Mouse (Mus musculus) heart, postnatal 10 days (tissue): Measurements from ENCODE around the gene Cdon. TPM values are rescaled to one million over a fixed set of nuclear protein-coding genes. Genes with fewer than 3 reads are reported as not detected.
A peak's percentile ranks its signal among the peaks of the same experiment; 100 is the strongest.

Experiments used
- DNase-seq, 2 experiments: peaks; one replicate each; pipeline ENCODE4 v3.0.0; 2021
- intact Hi-C: fragments of 180-260 bp; cut with DNase I; formaldehyde crosslinking; loops from one replicate; pipeline ENCODE4 v1.15.1; 2025
- total RNA-seq, 2 experiments: library from RNA; stranded (reverse); gene quantifications; 2 replicates each; pipeline ENCODE4 v1.2.3; 2021

Cdon gene
- total RNA-seq, 2 experiments from 2014 or later = 19.7 to 31.2 TPM

DNA sequence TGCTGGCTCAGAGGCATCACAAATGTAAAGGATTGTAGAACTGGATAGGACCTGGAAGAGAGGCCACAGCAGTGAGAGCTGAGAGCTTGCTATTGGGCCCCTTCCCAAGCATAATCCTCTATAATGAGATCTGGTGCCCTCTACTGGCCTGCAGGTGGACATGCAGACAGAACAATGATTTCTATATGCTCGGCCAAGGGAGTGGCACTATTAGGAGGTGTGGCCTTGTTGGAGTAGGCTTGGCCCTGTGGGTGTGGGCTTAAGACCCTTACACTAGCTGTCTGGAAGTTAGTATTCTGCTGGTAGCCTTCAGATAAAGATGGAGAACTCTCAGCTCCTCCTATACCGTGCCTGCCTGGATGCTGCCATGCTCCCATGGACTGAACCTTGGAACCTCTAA lies 114.2 kb downstream of the Cdon start:
- intact Hi-C loops = no loop called here
- peak; percentile 64 to 76 for DNase-seq

DNA sequence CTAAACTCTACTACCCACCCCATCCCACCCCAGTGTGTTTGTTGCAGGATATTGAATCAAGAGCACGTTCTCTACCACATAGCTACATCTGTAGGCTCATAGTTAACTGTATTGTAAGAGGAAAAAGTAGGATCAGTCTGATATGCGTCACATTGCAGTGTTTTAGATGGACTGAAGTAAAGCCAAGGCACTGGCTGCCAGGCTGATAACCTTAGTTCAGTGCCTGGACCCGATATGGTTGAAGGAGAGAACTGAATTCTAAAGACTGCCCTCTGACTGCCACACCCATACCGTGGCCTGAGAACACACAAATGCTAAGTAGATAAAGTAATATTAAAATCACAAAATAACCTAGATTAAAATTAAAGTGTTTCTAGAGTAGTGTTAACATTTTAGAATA lies 114.9 kb downstream of the Cdon start:
- no peak for DNase-seq
- intact Hi-C loops = no loop called here

DNA sequence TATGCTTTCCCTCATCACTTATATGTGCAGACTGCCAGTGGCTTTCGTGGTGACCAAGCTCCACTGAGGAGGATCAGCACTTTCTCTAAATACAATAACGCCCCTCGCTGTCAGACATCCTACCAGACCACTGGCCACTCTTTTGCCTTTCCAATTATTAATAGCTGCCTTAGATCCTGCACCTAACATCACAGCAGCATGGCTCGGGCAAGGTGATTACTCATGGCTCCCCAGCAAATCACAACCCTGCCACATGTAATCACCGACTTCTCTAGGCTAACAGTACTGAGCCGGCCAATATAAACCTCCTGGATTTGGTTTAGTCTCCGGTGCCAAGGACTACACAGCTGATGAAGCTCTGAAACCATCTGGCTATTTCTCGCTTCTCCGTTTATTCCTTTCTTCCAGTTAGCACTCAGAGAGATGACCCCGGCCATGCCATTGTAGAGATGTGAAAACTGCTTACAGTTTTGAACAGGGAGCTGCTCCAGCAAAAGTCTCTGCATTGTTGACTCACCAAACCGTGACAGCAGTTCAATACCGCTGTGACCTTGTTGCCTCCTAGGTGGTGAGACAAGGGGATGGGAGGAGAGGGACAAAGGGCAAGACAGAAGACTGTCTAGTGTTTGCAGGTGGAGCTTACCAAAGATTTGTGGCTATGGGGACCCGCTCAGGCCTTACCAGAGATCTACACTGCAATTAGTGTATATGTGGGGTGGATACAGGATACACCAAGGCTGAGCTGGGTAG lies 118.2 kb downstream of the Cdon start:
- intact Hi-C loops = no loop called here
- DNase-seq = no peak

DNA sequence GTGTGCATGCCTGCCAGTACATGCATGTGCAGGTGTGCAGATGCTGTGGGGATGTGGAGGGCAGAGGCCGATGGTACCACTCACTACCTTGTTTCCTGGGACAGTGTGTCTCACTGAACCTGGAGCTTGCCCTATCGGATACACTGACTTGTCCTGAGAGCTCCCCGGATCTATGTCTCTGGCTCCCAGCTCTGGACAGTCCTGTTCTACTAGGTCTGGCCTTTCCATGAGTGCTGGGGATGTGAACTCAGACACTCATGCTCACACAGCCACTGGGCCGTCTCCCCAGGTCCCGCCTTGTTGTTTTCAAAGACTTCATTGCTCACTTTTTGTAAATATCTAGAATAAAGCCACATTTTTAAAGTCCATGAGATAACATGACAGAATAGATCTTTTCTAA lies 120.1 kb downstream of the Cdon start:
- intact Hi-C loops = loop anchor here (1.0 to 10.0 kb wide), 2 partner anchors 259 to 516 kb away; no protein-coding TSS in a partner anchor
- DNase-seq = no peak

DNA sequence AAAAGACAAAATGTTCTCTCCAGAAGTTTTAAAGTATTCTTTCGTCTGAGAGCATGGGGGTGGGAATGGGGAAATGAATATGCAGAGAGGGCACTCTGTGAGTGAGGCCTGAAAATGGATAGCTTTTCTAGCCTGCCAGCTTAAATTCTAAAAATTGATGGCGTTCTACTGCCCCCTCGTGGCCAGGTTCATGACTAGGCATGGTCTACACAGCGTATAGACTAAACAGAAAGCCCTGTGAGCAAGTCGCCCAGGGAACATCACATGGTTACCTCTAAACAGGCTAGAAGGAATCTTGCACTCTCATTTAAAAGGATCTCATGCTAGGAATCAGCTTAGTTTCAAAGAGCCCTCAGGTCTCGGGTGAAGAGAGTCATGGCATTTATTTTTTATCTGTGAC lies 120.6 kb downstream of the Cdon start:
- DNase-seq = peak; percentile 84 to 90
- intact Hi-C loops = loop anchor here (1.0 to 10.0 kb wide), 2 partner anchors 259 to 517 kb away; no protein-coding TSS in a partner anchor

DNA sequence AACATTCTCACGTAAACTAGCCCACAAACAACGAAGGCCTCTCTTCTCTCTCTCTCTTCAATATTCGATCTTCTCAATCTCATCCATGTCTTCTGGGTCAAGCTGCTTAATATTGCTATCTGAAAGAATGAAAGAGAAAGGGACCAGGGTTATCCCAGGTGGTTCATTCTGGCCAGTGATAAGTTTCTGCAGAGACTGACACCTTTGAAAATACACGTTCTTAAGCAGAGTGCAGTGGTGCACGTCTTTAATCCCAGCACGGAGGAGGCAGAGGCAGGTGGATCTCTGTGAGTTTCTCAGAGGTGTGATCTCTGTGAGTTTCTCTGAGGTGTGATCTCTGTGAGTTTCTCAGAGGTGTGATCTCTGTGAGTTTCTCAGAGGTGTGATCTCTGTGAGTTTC lies 121.0 kb downstream of the Cdon start:
- intact Hi-C loops = loop anchor here (1.0 to 10.0 kb wide), 2 partner anchors 260 to 517 kb away; no protein-coding TSS in a partner anchor
- DNase-seq = no peak

DNA sequence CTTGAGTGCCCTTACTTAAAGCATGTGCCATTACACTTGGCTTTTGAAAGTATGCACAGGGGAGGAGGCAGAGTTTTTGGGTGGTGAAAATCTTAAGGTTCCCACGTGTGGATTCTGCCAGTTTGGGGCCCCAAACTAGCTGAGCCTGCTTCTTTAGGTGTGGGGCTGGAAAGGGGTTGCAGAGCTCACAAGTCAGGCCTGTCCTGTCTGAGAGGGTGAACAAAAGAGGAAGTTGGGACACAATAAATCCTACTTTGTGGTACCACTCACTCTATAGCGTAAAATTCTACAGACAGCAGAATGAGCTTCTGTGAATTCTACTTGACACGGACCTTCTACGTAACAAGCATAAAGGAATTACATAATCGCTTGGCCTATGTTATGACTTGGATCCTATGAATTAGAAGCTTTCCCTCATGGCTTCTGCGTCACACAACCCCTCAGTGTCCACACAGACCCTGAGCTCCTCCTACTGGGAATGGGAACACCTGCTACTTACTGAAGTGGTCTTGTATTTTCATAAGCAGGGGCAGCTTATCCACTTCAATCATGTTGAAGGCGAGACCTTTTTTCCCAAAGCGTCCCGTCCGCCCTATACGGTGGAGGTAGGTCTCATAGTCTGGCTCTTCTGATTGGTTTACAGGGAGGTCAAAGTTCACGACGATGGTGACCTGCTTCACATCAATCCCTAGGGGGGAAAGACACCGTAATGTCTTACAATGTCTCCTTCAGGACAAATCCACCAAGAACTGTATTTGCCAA lies 122.4 kb downstream of the Cdon start:
- intact Hi-C loops = loop anchor here (10.0 kb wide), 1 partner anchor 518 kb away; no protein-coding TSS in a partner anchor

DNA sequence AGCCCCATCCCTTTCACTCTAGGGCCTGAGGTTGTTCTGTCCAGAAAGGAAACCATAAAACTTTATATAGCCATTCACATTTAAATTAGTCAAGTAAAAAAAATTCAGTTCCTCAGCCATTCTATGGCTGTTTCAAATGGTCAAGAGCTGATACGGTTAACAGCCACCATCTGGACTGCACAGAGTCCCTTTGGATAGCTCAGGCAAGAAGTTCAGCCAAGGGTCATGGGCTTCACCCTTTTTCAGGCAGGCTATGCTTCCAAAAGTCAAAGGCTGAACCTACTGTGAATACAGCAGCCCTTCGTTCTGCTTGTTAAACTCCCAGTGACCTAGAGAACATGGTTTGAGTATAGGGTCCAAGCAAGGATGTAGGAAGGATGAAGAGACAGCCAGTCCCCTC lies 123.7 kb downstream of the Cdon start:
- DNase-seq = peak; percentile 43 to 62
- intact Hi-C loops = loop anchor here (10.0 kb wide), 1 partner anchor 520 kb away; no protein-coding TSS in a partner anchor

More for the DNA sequence above, 122.4 kb downstream of the Cdon start:
- DNase-seq = no peak

DNA sequence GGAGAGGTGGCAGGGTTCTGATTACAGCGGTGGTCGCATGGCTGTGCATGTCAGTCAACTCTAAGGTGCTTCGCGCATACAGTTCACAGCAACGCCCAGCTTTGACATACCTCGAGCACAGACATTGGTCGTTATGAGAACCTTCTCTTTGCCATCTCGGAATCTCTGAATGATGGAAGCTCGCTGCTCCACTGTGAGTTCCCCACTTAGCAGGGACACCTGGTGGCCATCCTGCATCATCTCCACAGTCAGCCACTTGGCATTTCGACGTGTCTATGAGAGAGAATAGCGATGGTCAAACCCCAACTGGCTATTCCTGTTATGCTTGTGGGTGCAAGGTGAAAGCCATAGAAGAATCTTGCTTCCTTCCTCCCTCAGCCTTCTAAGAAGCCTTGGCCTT lies 124.8 kb downstream of the Cdon start:
- intact Hi-C loops = loop anchor here (10.0 kb wide), 1 partner anchor 521 kb away; no protein-coding TSS in a partner anchor
- no peak for DNase-seq

DNA sequence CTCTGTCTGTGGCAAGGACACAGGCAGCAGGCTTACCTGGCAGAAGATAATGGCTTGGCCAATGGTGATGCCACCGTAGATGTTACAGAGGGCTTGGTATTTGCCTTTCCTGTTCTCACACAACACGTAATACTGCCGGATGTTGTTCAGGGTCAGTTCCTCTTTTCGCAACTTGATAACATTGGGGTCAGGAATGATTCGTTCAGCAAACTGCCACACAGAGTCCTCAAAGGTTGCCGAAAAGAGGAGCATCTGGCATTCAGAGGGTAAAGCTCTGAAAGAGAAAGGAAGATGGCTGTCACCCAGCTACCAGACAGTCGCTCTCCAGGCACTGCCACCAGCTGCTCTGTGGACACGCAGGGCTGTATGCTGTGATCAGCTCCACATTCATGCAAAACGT lies 125.8 kb downstream of the Cdon start:
- DNase-seq = no peak
- intact Hi-C loops = loop anchor here (10.0 kb wide), 1 partner anchor 522 kb away; no protein-coding TSS in a partner anchor

DNA sequence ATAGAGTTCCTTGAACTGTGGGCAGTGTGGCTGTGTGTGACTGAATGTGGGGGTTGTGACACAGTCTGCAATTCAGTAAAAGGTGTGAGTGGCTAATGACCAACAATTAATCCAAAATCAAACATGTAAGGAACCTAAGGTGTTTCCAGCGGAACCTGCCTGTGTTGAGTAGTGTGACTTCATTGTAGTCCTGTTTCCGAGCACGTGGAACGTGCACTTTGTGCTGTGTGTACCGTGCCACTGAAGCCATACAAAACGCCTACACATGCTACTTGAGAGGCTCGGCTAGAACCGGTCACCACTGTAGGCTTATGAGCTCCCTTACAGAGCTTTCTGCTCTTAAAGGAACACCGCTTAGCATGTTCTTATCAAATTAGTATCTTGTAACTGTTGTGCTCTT lies 127.5 kb downstream of the Cdon start:
- DNase-seq = no peak
- intact Hi-C loops = loop anchor here (10.0 kb wide), 1 partner anchor 524 kb away; no protein-coding TSS in a partner anchor

DNA sequence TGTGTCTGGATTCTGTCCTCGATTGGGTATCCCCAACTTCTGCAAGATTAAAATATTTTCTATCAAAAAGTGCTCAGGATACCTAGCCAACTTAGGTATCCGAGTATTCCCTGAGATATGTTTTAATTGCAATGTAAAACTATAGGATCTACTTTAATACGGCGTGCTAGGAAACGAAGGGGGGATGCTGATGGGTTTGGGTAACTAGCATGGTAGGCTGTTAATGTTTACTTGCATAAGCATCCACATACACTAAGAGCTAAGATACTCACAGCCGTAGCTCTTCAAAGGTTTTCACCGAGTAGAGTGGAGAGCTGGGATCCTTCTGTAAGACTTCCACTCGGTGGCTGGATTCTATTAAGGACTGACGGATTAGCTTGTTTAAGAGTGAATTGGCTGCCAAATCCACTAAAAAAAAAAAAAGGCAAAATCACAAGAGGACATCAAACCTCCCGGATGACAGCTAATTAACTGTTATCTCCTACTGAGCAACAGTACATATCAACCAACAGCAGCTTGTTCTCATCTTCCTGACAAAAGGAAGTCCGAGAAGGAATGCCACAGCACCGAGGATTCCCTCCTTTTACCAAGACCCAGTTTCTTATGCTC lies 135.7 kb downstream of the Cdon start:
- intact Hi-C loops = no loop called here
- no peak for DNase-seq

Other genes with a start within 250 kb of the Cdon start
- 10 to 100 TPM; 20.8 to 23.3 TPM for gene Dcps, start 245.1 kb upstream of the Cdon start, total RNA-seq
- gene Srpr, start 221.0 kb upstream of the Cdon start, total RNA-seq = 100 to 1,000 TPM in 1 of 2 experiments, 10 to 100 TPM in 1; 98.2 to 100 TPM
- gene Tirap, start 220.8 kb upstream of the Cdon start, total RNA-seq = 1 to 10 TPM; 6.6 to 8.0 TPM
- 10 to 100 TPM; 82.4 to 91.3 TPM for gene Foxred1, start 210.1 kb upstream of the Cdon start, total RNA-seq
- 10 to 100 TPM; 14.3 to 16.7 TPM for gene Fam118b, start 153.3 kb upstream of the Cdon start, total RNA-seq
- 10 to 100 TPM; 10.1 to 11.9 TPM for gene Rpusd4, start 153.3 kb upstream of the Cdon start, total RNA-seq
- gene Gm1113, start 97.1 kb downstream of the Cdon start, total RNA-seq = not detected
- gene Ddx25, start 137.4 kb downstream of the Cdon start, total RNA-seq = under 1 TPM in 1 of 2 experiments, not detected in 1; 0.02 TPM
- 1 to 10 TPM; 7.4 to 8.4 TPM for gene Pus3, start 137.5 kb downstream of the Cdon start, total RNA-seq
- under 1 TPM in 1 of 2 experiments, not detected in 1; 0.25 TPM for gene Pate2, start 149.2 kb downstream of the Cdon start, total RNA-seq
- gene Hyls1, start 149.3 kb downstream of the Cdon start, total RNA-seq = 1 to 10 TPM; 3.5 to 4.5 TPM
- not detected for gene Pate4, start 190.8 kb downstream of the Cdon start, total RNA-seq
- not detected for gene Pate3, start 227.1 kb downstream of the Cdon start, total RNA-seq